Mouse (Mus musculus) heart, adult 2 months (tissue): ENCODE results near the gene Adssl1. TPM values are rescaled to one million over a fixed set of nuclear protein-coding genes. Genes with fewer than 3 reads are reported as not detected.

Experiments used
- DNase-seq, 2 experiments: peaks; one replicate each; pipeline ENCODE4 v3.0.0; 2021
- H3K27ac ChIP-seq: fragments of 200-600 bp; 2 replicates; pipeline ENCODE4 v1.8.1; 2022
- H3K27me3 ChIP-seq: fragments of 200-500 bp; 2 replicates; pipeline ENCODE4 v1.6.1; 2012; ENCODE audit warnings: mild to moderate bottlenecking, low read length, inconsistent platforms, mixed read lengths; ENCODE audit not compliant: control insufficient read depth, insufficient read depth
- H3K36me3 ChIP-seq: fragments of 200-500 bp; 2 replicates; pipeline ENCODE4 v1.6.1; 2012; ENCODE audit warnings: low read length, inconsistent platforms; ENCODE audit not compliant: control insufficient read depth, insufficient read depth
- H3K4me1 ChIP-seq: fragments of 200-500 bp; 2 replicates; pipeline ENCODE4 v1.6.1; 2011; ENCODE audit warnings: low read length; ENCODE audit not compliant: control insufficient read depth, insufficient read depth
- H3K4me3 ChIP-seq: fragments of 200-600 bp; 2 replicates; pipeline ENCODE4 v1.8.1; 2022
- H3K79me2 ChIP-seq: fragments of 200-500 bp; replicated peaks from 2 replicates; pipeline ENCODE4 v1.6.1; 2012; ENCODE audit warnings: mild to moderate bottlenecking, inconsistent platforms, low read length, moderate library complexity, mixed read lengths; ENCODE audit not compliant: control insufficient read depth, insufficient read depth
- H3K9ac ChIP-seq: fragments of 200-500 bp; 2 replicates; pipeline ENCODE4 v1.6.1; 2012; ENCODE audit warnings: low read depth, mild to moderate bottlenecking, control low read depth, inconsistent platforms, low read length, mixed read lengths
- CTCF ChIP-seq: fragments of 200-600 bp; IDR thresholded peaks from 2 replicates; pipeline ENCODE4 v1.8.1; 2022; ENCODE audit warnings: antibody characterized with exemption, mild to moderate bottlenecking, moderate library complexity
- EP300 ChIP-seq: fragments of 200-500 bp; IDR thresholded peaks from 2 replicates; pipeline ENCODE4 v1.6.1; 2011; ENCODE audit warnings: low read depth, low read length, control low read depth; ENCODE audit not compliant: insufficient read depth
- POLR2A ChIP-seq: fragments of 200-500 bp; IDR thresholded peaks from 2 replicates; pipeline ENCODE4 v1.6.1; 2011; ENCODE audit warnings: mild to moderate bottlenecking, low read depth, low read length, control low read depth; ENCODE audit not compliant: insufficient read depth
- WGBS: fragments of 180-500 bp; shearing (Covaris S2); methylation state at CpG from one replicate; pipeline ENCODE4 v1.1.7; 2018; 5-methylcytosine and 5-hydroxymethylcytosine counted together
- intact Hi-C: fragments of 180-260 bp; cut with DNase I; formaldehyde crosslinking; loops from one replicate; pipeline ENCODE4 v1.15.1; 2025
- microRNA-seq, 2 experiments: library from miRNA; unstranded; fragments of <30 nt; microRNA quantifications; one replicate each; pipeline ENCODE4 v1.2.0; 2021
- polyA plus RNA-seq: library from polyadenylated mRNA; depleted of rRNA; stranded (reverse); fragments of >200 nt; gene quantifications from 2 replicates; pipeline ENCODE4 v1.2.3, GENCODE M21; 2012; rRNA removed
- total RNA-seq, 2 experiments: library from RNA; stranded (reverse); gene quantifications; 2 replicates each; pipeline ENCODE4 v1.2.3; 2021

The Adssl1 gene
- total and polyA plus RNA-seq, 3 experiments = 98.2 to 173 (median 150) TPM

DNA sequence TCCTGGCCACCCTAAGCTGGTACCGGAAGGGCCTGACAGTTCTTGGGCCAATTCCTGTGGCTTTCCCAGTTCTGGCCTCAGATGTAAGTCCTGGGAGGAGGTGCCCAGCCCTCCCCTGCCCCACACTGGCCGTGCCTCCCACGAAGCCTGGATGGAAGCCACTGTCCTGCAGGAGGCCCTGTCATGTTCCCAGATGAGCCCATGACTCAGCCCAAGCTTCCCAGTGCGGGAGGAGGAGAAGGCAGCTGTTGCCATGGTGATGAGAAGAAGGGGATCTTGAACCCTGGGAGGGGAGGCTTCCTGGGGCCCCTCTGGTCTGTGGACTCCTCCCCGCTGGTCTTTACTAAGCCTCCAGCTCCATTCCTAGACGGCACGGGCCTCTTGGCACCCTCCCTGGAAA is 63.5 kb downstream of the Adssl1 start:
- Histone ChIP-seq H3K27me3 (no peaks in the 10 kb centered on the region), H3K9ac (no peak overlapping the region), H3K36me3 (no peaks in the 10 kb centered on the region), H3K79me2 (no peaks in the 10 kb centered on the region), H3K4me1 (peaks cover 1% of the 10 kb centered on the region), H3K4me3 (no peak overlapping the region), H3K27ac (no peak overlapping the region)
- intact Hi-C loops = no loop called here
- DNase-seq = no peak
- TF ChIP-seq CTCF (no peak), EP300 (no peak), POLR2A (no peak)
- 58% methylated on average over 7 of the region's 7 CpGs for WGBS

DNA sequence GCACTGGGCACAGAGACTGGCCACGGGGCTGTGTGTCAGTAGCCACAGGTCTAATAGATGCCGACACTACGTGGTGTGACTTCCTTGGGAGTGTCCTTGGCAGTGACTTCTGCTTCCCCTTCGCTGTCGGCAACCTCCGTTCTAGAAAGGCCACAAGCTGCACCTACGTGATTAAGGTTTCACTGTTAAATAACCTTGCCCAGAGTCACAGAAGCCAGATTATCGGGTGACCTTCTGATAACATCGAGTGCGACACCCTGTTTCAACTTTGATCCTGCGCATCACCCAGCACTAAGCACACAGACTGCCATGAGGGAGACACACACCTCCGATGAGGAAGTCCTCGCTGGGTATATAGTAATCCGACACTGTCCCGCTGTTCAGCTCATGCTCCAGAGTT is 68.6 kb downstream of the Adssl1 start:
- DNase-seq = peak in 1 of 2 experiments; percentile 40
- H3K36me3 ChIP-seq = no peaks in the 10 kb centered on the region
- H3K27ac ChIP-seq = no peak overlapping the region
- intact Hi-C loops = no loop called here
- peaks cover 9% of the 10 kb centered on the region for H3K4me1 ChIP-seq
- TF ChIP-seq CTCF (no peak), EP300 (no peak), POLR2A (no peak)
- no peaks in the 10 kb centered on the region for H3K79me2 ChIP-seq
- WGBS = 38% methylated on average over 15 of the region's 15 CpGs
- H3K27me3 ChIP-seq = no peaks in the 10 kb centered on the region
- no peak overlapping the region for H3K4me3 ChIP-seq
- no peak overlapping the region for H3K9ac ChIP-seq

Small RNA genes lying within 50 kb of the gene (microRNA-seq; reads per million reads assigned to microRNA genes)
- 0 to 1.9 reads per million in 2 experiments for gene Mir6939

Other genes starting within 250 kb of the Adssl1 start
- gene A530016L24Rik, start 130.6 kb upstream of the Adssl1 start, total RNA-seq = 10 to 100 TPM; 34.7 to 38.6 TPM
- 52.9 and 63.1 TPM in 2 replicates for gene A530016L24Rik, start 130.6 kb upstream of the Adssl1 start, polyA plus RNA-seq
- not detected for gene Tmem179, start 103.3 kb upstream of the Adssl1 start, total RNA-seq
- 0.44 and 0.62 TPM in 2 replicates for gene Tmem179, start 103.3 kb upstream of the Adssl1 start, polyA plus RNA-seq
- 10 to 100 TPM; 15.0 to 17.3 TPM for gene Inf2, start 31.3 kb upstream of the Adssl1 start, total RNA-seq
- gene Inf2, start 31.3 kb upstream of the Adssl1 start, polyA plus RNA-seq = 11.7 and 12.7 TPM in 2 replicates
- 10 to 100 TPM; 32.0 to 38.7 TPM for gene Siva1, start 24.6 kb downstream of the Adssl1 start, total RNA-seq
- gene Siva1, start 24.6 kb downstream of the Adssl1 start, polyA plus RNA-seq = 38.4 and 39.4 TPM in 2 replicates
- gene Akt1, start 54.8 kb downstream of the Adssl1 start, total RNA-seq = 100 to 1,000 TPM; 189 to 207 TPM
- gene Akt1, start 54.8 kb downstream of the Adssl1 start, polyA plus RNA-seq = 148 and 149 TPM in 2 replicates
- 1 to 10 TPM; 4.4 to 5.9 TPM for gene Zbtb42, start 58.8 kb downstream of the Adssl1 start, total RNA-seq
- gene Zbtb42, start 58.8 kb downstream of the Adssl1 start, polyA plus RNA-seq = 9.5 and 13.6 TPM in 2 replicates
- gene Cep170b, start 100.4 kb downstream of the Adssl1 start, total RNA-seq = 10 to 100 TPM; 10.8 to 11.5 TPM
- 9.6 and 10.7 TPM in 2 replicates for gene Cep170b, start 100.4 kb downstream of the Adssl1 start, polyA plus RNA-seq
- gene Pld4, start 140.6 kb downstream of the Adssl1 start, total RNA-seq = 1 to 10 TPM; 6.6 to 6.8 TPM
- gene Pld4, start 140.6 kb downstream of the Adssl1 start, polyA plus RNA-seq = 17.2 and 23.5 TPM in 2 replicates
- 10 to 100 TPM; 14.8 to 15.7 TPM for gene Ahnak2, start 182.6 kb downstream of the Adssl1 start, total RNA-seq
- 5.4 and 7.5 TPM in 2 replicates for gene Ahnak2, start 182.6 kb downstream of the Adssl1 start, polyA plus RNA-seq
- gene Clba1, start 188.9 kb downstream of the Adssl1 start, total RNA-seq = 1 to 10 TPM; 1.7 to 3.1 TPM
- gene Clba1, start 188.9 kb downstream of the Adssl1 start, polyA plus RNA-seq = 2.0 and 2.8 TPM in 2 replicates
- 1 to 10 TPM; 5.3 to 6.6 TPM for gene Cdca4, start 209.4 kb downstream of the Adssl1 start, total RNA-seq
- gene Cdca4, start 209.4 kb downstream of the Adssl1 start, polyA plus RNA-seq = 7.6 and 10.0 TPM in 2 replicates
- under 1 TPM; 0.29 to 0.36 TPM for gene Gpr132, start 248.2 kb downstream of the Adssl1 start, total RNA-seq
- gene Gpr132, start 248.2 kb downstream of the Adssl1 start, polyA plus RNA-seq = 1.00 and 2.0 TPM in 2 replicates